Mouse (Mus musculus) E14TG2a.4 (cell line): ENCODE measurements at regions not wholly inside any gene's neighbourhood (a gene's known extent, or its start where the extent isn't known, plus 50 kb on each side); places are given as distances from the start of the nearest gene placed in this dataset.

ENCODE experiments used
- CTCF ChIP-seq: conservative IDR thresholded peaks from 2 replicates; pipeline ENCODE4 v1.5.1; 2014; ENCODE audit warnings: low read length
- NANOG ChIP-seq: IDR thresholded peaks from 2 replicates; pipeline ENCODE4 v1.6.1; 2014; ENCODE audit warnings: borderline replicate concordance, low read length, mixed read lengths
- POU5F1 ChIP-seq: IDR thresholded peaks from 2 replicates; pipeline ENCODE4 v1.6.1; 2014; ENCODE audit warnings: low read length, borderline replicate concordance

DNA sequence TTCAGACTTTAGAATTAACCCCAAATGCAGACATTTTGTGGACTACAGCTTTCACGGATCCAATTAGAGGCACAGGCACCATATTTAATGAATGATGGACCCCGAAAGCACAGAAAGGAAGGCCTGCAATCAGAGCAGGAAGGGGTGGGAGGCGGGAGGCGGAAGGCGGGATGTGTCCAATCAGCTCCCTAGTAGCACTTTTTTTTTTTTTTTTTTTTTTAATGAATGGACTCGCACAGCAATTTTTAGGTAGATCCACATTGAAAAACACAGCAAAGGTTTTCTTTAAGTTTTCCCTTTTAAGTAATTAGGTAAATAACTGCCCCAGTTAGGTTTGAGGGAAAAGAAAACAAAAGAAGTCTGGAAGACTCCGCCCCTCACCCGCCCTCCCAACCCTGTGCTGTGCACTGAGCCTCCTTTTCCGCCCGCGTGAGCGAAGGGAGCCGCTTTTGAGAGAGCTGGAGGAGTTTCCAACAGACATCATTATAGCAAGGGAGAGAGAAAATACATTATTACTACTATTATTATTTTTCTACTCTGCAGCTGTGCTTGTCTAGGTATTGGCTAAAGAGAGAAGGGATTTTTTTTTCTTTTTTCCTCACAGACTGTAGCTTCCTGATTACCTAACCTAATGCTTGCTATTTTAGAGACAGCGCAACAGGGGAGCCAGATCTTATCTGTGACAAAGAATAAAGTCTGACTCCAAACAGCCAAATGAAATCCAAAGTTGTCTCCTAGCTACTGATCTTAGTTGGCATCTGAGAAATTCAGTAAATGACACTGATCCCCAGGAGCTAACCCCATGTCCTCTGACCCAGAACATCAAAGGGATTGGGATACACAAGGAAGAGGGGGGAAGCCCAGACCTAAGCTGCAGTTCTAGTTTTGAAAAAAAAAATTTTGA lies 232.0 kb upstream of the Sash1 start:
- no peak for TF ChIP-seq CTCF
- TF ChIP-seq NANOG, result no peak
- no peak for TF ChIP-seq POU5F1
